Comparison of ENCODE assay signal across 9 mouse cellular contexts in the genomic region with DNA sequence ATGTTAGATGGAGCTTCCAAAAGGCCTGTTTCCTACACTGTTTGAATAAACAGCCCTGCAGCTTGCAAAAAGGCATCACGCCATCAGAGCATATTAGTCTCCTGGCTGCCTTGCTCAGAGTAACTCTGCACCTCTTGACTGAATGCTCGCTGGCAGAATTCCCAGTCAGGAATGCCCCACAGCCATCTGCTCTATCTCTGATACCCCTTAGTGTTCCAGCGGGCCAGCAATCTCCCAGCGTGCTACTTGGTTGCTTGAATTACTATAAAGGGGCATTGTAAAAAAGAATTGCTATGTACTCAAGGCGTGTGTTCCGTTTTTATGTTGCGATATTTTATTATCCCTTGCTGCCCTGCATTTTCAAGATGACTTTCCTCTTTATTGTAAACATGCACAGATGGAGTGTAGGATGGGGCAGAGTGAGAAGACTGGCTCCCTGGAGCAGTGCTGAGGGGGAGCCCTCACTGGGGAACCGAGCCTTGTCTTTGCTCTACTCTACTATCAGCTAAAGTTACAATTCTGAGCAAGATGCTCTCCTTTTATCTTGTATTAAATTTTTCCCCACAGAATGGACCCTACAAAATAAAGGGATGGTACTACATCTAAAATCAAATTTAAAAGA. TPM values are rescaled to one million over a fixed set of nuclear protein-coding genes. Genes with fewer than 3 reads are reported as not detected.
DNase-seq lines count a peak whose midpoint lies in the region; TF ChIP-seq lines count a peak whose summit lies in the region.
"Had no signal": no experiment of that assay in that cellular context is flagged by ENCODE, and none has a peak within 500 bp of the region (broad histone marks: within the 10 kb centered on the region; RNA-seq: fewer than 3 reads in every experiment).

No protein-coding gene starts in this region.

- H3K27ac ChIP-seq in layer of hippocampus, adult 2 months: no peak overlapping the region
- H3K27ac ChIP-seq: liver, embryonic 15.5 days had no signal

- H3K4me3 ChIP-seq in layer of hippocampus, adult 2 months: no peak overlapping the region
- H3K4me3 ChIP-seq: liver, embryonic 15.5 days had no signal

- peak; percentile 4 to 9 for DNase-seq in adrenal gland, postnatal 36 days
- no peak for DNase-seq in adrenal gland, adult 18-20 months (ENCODE audit: low spot score in 2 of 2)
- peak; percentile 94 for DNase-seq in cerebellum, adult 11-12 months
- DNase-seq in gastrocnemius, postnatal 14 days: peak; percentile 65
- peak; percentile 78 to 81 for DNase-seq in layer of hippocampus, adult 2 months (ENCODE audit: low spot score in 2 of 2)
- peak; percentile 63 for DNase-seq in right cerebral cortex, adult 18-20 months
- DNase-seq in thymus, postnatal 36 days: no peak
- no peak for DNase-seq in urinary bladder, adult 2 months (ENCODE audit: low spot score)

- no peak for TF ChIP-seq CTCF in layer of hippocampus, adult 2 months (conservative IDR thresholded peaks at IDR 0.05)

- intact Hi-C loops in gastrocnemius, postnatal 14 days (cut with DNase I; ENCODE audit: low total_unique reads): no loop called here

RNA-seq across cellular contexts. Expression of a gene that starts 43.3 kb away (rescaled TPM):
- 1 to 10 TPM; 1.3 to 2.8 TPM for total RNA-seq in adrenal gland, postnatal 36 days (2021)
- 1 to 10 TPM in 1 of 2 experiments, under 1 TPM in 1; 0.56 to 1.5 TPM for total RNA-seq in adrenal gland, adult 18-20 months (2021)
- total RNA-seq in gastrocnemius, postnatal 14 days (2021): under 1 TPM; 0.11 to 0.35 TPM
- 10 to 100 TPM; 15.6 to 16.5 TPM for total RNA-seq in layer of hippocampus, adult 2 months (2021)
- 0.17 and 0.27 TPM in 2 replicates for polyA plus RNA-seq in urinary bladder, adult 2 months (2012; rRNA removed)

Comparison
In these comparisons a context has a peak if more than half of its experiments do, and no peak if none do; other contexts are left out.
1. DNase-seq: peak in adrenal gland, postnatal 36 days (2 of 2), cerebellum, adult 11-12 months (single experiment), gastrocnemius, postnatal 14 days (single experiment), layer of hippocampus, adult 2 months (2 of 2) and right cerebral cortex, adult 18-20 months (single experiment); none in adrenal gland, adult 18-20 months (0 of 2), thymus, postnatal 36 days (0 of 2) and urinary bladder, adult 2 months (single experiment).
2. RNA of a gene that starts 43.3 kb away (total RNA-seq): 15.6 to 16.5 TPM in layer of hippocampus, adult 2 months; 1.3 to 2.8 TPM in adrenal gland, postnatal 36 days, 0.56 to 1.5 TPM in adrenal gland, adult 18-20 months and 0.11 to 0.35 TPM in gastrocnemius, postnatal 14 days; every median in the first group is over 4 times any median in the second.